Mouse (Mus musculus): ENCODE measurements around the gene Brcc3.
"Not testable (repeated sequence)": the region's sequence is repeated elsewhere in the genome, so short reads cannot be mapped to it uniquely, and the experiment has no call there.

Brcc3 gene

DNA sequence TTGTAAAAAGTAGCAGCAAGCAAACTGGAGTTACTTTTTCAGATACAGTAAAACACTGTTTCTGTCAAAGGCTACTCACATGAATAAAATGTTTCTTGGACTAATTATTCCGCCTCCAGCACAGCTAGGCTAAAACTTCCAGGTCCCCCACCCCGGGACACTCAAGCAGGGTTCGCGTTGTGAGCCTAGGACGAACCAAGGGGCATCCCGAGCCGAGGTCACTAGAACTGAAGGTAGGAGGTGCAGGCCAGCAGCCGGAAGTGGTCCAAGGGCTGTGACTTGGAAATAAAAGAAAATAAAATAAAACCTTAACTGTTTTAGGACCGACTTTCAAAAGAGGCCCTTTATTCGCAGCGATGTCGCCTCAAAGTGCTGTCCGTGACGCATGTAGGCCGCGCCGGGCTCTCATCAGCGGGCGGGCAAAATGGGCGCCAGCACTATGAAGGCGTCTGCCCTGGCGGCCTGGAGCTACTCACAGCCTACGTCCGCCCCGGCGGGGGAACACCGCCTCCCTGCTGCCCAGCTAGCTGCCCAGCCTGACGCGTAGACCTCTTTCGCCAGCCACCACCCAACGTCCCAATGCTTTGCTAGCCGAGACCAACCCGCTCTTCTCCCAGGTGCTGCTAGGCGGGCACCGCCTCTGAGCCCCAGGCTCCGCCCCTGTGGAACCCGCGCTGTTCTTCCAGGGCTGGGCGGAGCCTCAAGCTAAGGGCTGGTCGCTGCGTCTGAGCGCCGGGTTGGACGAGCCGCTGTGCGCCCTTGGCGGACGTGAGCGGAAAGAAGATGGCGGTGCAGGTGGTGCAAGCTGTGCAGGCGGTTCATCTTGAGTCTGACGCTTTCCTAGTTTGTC, at the start of gene Brcc3, which contains the start of the genes Cmc4 and Mtcp1:
Gene Brcc3 (plus strand): TSS at position 693 of the 850 bp plus-strand sequence.
Gene Cmc4 (minus strand): TSS at position 649 of the 850 bp plus-strand sequence.
Gene Mtcp1 (minus strand): TSS at position 653 of the 850 bp plus-strand sequence.
- in situ Hi-C loops (cut with MboI, MseI), result loop anchor here in 1 of 2 experiments (5.0 kb wide), 1 partner anchor 101 kb away; no protein-coding TSS in a partner anchor

DNA sequence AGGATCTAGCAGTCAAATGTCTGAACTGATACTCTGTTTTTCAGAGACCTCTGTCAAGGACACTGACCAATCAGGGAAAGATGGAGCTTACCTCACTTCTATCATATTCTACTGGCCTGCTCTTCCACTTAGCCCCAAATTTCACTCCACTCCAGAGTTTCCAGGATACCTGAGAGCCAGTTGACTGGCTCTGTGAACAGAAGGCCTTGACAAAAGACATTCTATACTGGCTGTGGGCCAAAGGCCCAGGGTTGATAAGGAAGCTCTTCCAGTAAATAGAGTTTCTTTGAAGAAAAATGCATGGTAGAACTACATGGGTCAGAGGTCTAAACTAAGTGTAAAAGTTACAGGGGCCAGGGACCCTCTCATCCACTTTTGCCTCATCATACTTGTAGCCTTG, 46.2 kb upstream of the Brcc3 start:
- in situ Hi-C loops (cut with MboI, MseI), result no loop called here

DNA sequence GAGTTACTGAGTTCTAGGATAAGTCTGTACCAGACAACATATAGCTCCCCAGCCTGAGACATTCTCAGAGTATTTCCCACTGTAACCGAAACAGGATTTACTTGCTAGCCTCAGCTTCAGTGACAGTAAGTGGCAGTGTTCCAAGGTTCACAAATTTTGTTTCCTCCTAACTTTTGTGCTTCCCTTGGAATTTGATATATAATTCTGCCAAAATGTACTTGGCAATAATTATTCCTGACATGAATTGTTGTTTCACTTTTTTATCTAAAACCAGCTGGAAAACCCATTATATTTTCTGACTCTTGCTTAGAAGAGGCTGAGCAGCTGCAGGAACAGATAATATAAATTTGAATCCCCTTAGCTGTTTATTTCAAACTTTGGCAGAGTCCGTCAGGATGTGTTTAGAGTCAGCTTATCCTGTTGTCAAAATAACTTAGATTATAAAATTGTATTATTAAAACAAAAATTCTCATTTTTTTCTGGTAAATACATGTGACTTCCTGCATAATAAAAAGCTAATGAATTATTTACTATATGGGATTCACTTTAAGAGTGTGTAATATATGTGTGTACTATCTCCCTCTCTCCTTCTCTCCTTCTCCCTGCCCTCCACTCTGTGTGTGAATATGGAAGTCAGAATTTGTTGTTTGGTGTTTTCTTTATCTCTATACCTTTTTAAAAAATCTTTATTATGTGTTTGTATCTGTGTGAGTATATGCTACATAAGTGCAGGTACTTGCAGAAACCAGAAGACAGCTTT, 43.6 kb upstream of the Brcc3 start:
- in situ Hi-C loops (cut with MboI, MseI), result no loop called here

DNA sequence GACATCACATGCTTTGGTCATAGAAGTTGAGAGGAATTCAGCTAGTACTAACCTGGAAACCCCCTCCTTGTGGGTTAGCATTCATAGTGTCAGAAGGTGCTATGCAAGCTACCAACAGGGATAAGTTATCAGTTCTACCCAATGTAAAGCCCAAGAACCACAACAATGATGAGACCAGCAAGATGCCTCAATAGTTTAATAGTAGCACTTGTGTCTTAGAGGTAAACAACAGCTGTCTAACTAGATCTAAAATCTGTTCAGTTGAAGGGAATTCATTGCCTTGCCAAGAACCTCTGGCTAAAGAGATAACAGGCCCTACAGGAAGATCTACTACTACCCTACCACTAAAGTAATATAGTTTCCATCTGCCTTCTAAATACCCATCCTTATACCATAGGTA, 39.6 kb upstream of the Brcc3 start:
- in situ Hi-C loops (cut with MboI, MseI), result no loop called here

DNA sequence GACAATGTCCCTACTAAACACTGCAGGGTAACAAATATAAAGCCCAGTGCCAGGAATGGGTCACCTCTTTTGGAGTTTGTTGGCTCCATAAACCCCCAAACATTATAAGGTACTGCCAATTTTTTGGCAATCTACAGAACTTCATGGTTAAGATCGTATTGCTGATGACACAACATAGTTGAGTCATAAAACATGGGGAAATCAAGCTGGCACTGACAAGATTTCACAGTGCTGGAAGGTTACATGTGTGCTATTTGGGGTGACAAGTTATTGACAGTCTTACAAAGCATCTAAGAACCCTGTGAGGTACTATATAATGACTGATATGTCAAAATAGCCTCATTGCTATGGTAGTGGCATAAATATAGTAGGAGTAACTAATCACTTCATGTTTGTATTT, 35.3 kb upstream of the Brcc3 start:
- in situ Hi-C loops (cut with MboI, MseI), result no loop called here

DNA sequence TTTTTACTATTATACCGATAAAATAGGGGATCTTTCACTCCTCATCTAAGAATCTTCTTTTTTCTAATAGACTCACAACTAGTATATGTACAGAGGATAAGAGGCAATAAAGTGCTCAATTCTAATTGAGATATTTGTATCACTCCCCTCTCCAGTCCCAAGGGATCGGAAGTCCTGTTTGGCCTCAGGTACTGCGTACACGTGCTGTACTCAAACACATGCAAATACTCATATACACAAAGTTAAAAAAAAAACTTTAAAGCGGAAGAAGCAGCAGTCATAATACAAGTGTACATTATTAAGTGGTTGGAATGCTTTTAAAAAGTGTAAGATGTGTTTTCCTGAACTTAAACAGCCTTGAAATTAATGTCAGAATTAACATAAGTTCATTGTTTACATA, 34.7 kb upstream of the Brcc3 start:
- in situ Hi-C loops (cut with MboI, MseI), result no loop called here

DNA sequence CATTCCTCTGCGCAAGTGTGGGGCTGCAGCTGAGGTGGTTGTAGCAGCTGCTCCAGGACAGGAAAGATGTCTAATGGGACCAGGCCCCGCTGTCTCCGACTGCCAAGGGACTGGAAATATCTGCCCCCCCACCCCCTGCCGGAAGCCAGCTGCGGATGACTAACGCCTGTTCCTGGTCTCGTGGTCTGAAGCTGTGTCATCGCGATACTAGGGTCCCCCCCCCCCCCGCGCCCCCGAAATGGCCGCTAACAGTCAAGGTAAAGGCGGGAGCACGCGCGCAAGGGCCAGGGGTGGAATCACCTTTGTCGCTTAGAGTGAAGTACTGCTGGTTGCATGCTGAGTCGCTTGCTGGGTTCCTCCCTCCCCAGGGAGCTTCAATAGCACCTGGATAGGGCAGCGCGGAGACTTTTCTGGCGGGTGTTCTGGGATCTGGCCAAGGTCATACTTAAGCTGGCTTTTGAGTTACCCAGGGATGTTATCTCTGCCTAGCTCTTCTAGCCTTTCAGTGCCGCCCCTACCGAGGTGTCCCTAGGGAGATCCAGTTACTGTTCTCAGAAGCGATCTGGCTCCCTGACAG, 34.1 kb upstream of the Brcc3 start, which contains the start of the genes Fundc2 and F8:
Gene Fundc2 (plus strand): TSS at position 205 of the 577 bp plus-strand sequence.
Gene F8 (minus strand): TSS at position 421 of the 577 bp plus-strand sequence.
- in situ Hi-C loops (cut with MboI, MseI), result no loop called here

DNA sequence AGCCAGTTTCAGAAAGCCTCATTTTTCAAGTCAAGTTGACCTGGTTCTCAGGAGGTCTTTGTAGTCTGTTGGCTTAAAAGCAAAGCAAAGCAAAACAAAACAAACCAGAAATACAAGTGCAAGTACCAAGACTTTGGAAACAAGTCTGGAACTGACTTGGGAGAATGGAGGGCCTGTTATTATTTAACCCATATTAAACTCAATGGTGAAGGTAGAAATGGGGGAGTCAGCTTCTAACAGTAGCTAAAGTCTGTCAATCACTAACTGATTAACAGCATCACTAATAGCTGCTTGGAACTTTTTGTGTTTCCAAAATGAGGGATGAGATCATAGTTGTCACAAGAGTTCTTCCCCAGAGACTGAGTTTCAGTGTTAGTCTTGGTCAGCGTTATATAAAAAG, 17.0 kb upstream of the Brcc3 start:
- in situ Hi-C loops (cut with MboI, MseI), result no loop called here

DNA sequence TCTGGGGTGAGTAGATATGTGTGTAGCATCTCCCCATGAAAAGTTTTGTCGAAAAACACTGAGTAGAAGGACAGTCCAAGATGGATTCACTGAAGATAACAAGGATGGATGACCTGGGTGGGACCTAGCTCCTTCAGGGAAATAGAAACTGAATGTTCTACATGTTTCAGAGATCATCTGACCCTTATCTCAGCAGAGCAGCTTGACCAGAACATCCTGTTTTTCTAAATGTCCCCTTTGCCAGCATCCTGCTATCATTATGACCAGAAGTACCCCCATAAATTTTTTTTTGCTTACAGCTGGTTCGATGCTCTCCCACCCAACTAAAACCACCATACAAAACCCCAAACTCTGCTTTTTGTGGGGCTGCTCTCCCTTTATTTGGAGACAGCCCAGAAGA, 13.8 kb upstream of the Brcc3 start:
- in situ Hi-C loops (cut with MboI, MseI), result no loop called here

DNA sequence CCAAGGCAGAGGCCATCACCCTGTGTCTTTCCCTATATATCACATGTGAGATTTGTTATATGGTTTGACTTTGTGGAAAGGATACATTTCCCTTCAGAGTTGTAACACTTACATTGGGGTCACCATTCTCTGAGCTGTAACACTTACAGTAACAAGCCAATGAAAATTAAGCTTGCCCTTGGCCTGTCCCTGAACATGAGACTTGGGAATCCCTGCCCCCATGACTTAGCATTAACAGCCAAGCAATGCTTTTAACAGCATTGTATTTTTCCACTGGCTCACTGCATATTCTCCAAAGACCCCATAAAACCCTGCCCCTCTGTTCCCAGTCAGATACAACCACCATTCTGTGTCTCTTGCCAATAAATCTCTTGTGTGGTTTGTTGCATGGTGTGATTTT, 13.1 kb upstream of the Brcc3 start:
- in situ Hi-C loops (cut with MboI, MseI), result no loop called here

DNA sequence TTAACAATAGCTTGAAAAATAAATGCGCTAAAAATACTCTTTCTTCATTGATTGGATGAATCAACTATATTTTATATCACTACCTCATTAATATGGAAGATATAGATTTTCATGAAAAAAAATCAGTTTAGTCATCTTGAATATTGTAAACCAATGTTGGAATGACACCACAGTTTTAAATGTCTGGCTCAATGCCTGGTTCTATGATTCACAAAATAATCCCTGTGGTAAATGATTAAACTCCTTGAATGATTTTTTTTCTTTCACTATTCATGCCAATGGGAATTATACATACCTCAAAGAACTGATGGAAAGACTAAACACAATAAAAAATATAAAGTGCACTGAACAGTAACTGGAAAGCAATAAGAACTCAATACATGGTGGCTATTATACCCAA, 6.7 kb upstream of the Brcc3 start:
- in situ Hi-C loops (cut with MboI, MseI), result no loop called here

DNA sequence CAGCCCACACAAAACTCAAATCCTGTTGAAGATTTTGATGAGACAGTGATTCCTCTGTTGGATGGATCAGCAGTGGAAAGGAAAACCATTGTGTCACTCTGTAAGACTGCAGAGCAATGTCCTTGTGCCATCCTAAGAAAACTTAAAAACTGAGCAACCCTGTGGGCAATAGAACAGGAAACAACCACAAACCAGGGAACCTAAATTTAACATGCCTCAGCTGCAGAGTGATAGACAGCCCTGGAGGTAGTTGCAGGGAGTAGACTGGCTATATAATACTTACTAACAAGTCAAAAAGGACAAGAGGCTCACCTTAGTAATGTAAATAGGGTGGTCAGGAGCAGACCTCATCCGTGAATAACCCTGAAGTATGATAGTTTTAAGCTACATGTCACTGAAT, 38.2 kb downstream of the Brcc3 start:
- in situ Hi-C loops (cut with MboI, MseI), result loop anchor here in 1 of 2 experiments (10.0 kb wide), 1 partner anchor 1160 kb away; no protein-coding TSS in a partner anchor

DNA sequence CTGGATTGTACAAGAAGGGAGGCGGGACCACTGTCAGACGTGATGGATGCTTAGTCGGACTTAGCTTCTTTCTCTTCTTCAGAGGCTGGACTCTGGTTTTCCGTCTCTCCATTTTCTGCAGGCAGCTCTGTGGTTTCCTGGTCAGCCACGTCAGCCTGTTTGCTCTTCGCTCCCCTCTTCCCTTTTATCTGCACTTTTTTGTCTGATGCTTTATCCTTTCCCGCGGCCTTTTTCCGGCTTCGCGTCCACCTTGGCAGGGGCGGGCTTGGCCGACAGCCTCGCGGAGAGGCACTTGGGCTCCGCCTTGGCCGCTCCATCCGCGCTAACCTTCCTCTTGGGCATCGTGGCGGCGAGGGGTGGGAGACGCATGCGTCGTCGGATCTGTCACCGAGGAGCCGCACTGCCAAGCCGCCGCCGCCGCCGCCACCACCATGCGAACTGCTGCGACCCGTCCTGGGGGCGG, 58.8 kb downstream of the Brcc3 start:
- in situ Hi-C loops (cut with MboI, MseI), result not testable (repeated sequence)

DNA sequence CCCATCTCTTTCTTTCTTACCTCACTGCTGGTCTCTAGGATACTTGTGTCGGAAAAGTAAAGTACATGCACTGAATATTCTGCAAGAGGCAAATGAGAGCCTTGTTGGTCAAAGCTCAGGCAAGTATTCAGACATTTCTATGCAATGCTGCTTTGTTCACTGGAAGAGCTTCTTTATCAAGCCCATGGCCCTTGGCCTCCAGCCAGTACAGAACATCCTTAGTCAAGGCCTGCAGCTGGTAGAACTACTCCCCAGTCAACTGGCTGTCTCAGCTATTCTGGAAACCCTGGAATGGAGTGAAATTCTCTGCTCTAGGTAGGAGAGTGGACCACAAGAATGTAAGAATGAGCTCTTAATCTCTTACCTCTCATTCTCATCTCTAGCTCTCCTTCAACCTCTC, 73.5 kb downstream of the Brcc3 start:
- in situ Hi-C loops (cut with MboI, MseI), result no loop called here

All from T-helper 17 cell (primary cell).